Mouse (Mus musculus) skeletal muscle tissue, adult 2 months (tissue): ENCODE data around the gene Adipor1.
A peak's percentile ranks its signal among the peaks of the same experiment; 100 is the strongest.
"Not testable (repeated sequence)": the region's sequence is repeated elsewhere in the genome, so short reads cannot be mapped to it uniquely, and the experiment has no call there.

Source experiments
- DNase-seq: peaks from one replicate; pipeline ENCODE4 v3.0.0-alpha.2; 2012; ENCODE audit warnings: low read depth, low spot score

Gene Adipor1

GRCm38 (mm10) chr1:134419176-134419575, 4.0 kb downstream of the Adipor1 start:
- DNase-seq, result no peak

- no peak for DNase-seq
Measured at GRCm38 (mm10) chr1:134419751-134420458, 4.7 kb downstream of the Adipor1 start.

- DNase-seq, result no peak
Measured at GRCm38 (mm10) chr1:134423911-134424310, 8.7 kb downstream of the Adipor1 start.

GRCm38 (mm10) chr1:134426289-134426688, 11.1 kb downstream of the Adipor1 start:
- DNase-seq, result no peak

- no peak for DNase-seq
Measured at GRCm38 (mm10) chr1:134433002-134433401, 17.8 kb downstream of the Adipor1 start.

- no peak for DNase-seq
Measured at GRCm38 (mm10) chr1:134433473-134433872, 18.3 kb downstream of the Adipor1 start.

- DNase-seq, result no peak
Measured at GRCm38 (mm10) chr1:134435414-134435813, 20.2 kb downstream of the Adipor1 start.

- no peak for DNase-seq
Measured at GRCm38 (mm10) chr1:134440437-134440836, 25.3 kb downstream of the Adipor1 start.

- not testable (repeated sequence) for DNase-seq
Measured at GRCm38 (mm10) chr1:134441737-134442136, 26.6 kb downstream of the Adipor1 start.

- DNase-seq, result no peak
Measured at GRCm38 (mm10) chr1:134442394-134442793, 27.2 kb downstream of the Adipor1 start.

GRCm38 (mm10) chr1:134443288-134443687, 28.1 kb downstream of the Adipor1 start:
- DNase-seq, result not testable (repeated sequence)

GRCm38 (mm10) chr1:134445418-134445817, 30.2 kb downstream of the Adipor1 start:
- DNase-seq, result no peak

- DNase-seq, result not testable (repeated sequence)
Measured at GRCm38 (mm10) chr1:134448537-134448936, 33.4 kb downstream of the Adipor1 start.

GRCm38 (mm10) chr1:134450201-134450600, 35.0 kb downstream of the Adipor1 start:
- no peak for DNase-seq

- no peak for DNase-seq
Measured at GRCm38 (mm10) chr1:134450986-134451385, 35.8 kb downstream of the Adipor1 start.

GRCm38 (mm10) chr1:134454904-134455824, 40.0 kb downstream of the Adipor1 start, which contains the start of gene Klhl12:
TSS of gene Klhl12 (plus strand) at chr1:134455531.
- peak; percentile 88 for DNase-seq

GRCm38 (mm10) chr1:134456060-134456459, 40.9 kb downstream of the Adipor1 start:
- no peak for DNase-seq

- DNase-seq, result no peak
Measured at GRCm38 (mm10) chr1:134458139-134458727, 43.1 kb downstream of the Adipor1 start.

- no peak for DNase-seq
Measured at GRCm38 (mm10) chr1:134460294-134461284, 45.4 kb downstream of the Adipor1 start.
